Mouse (Mus musculus) hindbrain, postnatal 0 days (tissue): ENCODE measurements around the gene Spop. TPM values are rescaled to one million over a fixed set of nuclear protein-coding genes. Genes with fewer than 3 reads are reported as not detected.

Experiments
- ATAC-seq: fragments of 200-750 bp; cut with Nextera tagmentation; 2 replicates; pipeline ENCODE4 v1.8.0; 2017; ENCODE audit warnings: mild to moderate bottlenecking, moderate TSS enrichment, moderate library complexity
- DNase-seq: peaks from one replicate; pipeline ENCODE4 v3.0.0-alpha.2; 2015; ENCODE audit warnings: low spot score
- H3K27ac ChIP-seq: fragments of 300-500 bp; sonication (generic); 2 replicates; pipeline ENCODE4 v1.5.1; 2014; ENCODE audit warnings: mild to moderate bottlenecking
- H3K27me3 ChIP-seq: fragments of 300-500 bp; sonication (generic); 2 replicates; pipeline ENCODE4 v1.6.1; 2014; ENCODE audit warnings: low read length, mixed read lengths; ENCODE audit not compliant: insufficient read depth
- H3K36me3 ChIP-seq: fragments of 300-500 bp; sonication (generic); 2 replicates; pipeline ENCODE4 v1.6.1; 2014; ENCODE audit warnings: low read length, mixed read lengths; ENCODE audit not compliant: insufficient read depth
- H3K4me1 ChIP-seq: fragments of 300-500 bp; sonication (generic); 2 replicates; pipeline ENCODE4 v1.6.1; 2014; ENCODE audit warnings: antibody characterized with exemption, low read length, mixed read lengths; ENCODE audit not compliant: insufficient read depth
- H3K4me2 ChIP-seq: fragments of 300-500 bp; sonication (generic); 2 replicates; pipeline ENCODE4 v1.6.1; 2014; ENCODE audit warnings: low read depth, mild to moderate bottlenecking, low read length, moderate library complexity, mixed read lengths
- H3K4me3 ChIP-seq: fragments of 300-500 bp; sonication (generic); 2 replicates; pipeline ENCODE4 v1.5.1; 2014; ENCODE audit warnings: low read length
- H3K9ac ChIP-seq: fragments of 300-500 bp; sonication (generic); replicated peaks from 2 replicates; pipeline ENCODE4 v1.6.1; 2014; ENCODE audit warnings: mild to moderate bottlenecking, low read length, moderate library complexity, mixed read lengths
- H3K9me3 ChIP-seq: fragments of 300-500 bp; sonication (generic); 2 replicates; pipeline ENCODE4 v1.6.1; 2016; ENCODE audit warnings: low read length, mixed read lengths
- CTCF ChIP-seq: IDR thresholded peaks from 2 replicates; pipeline ENCODE4 v1.5.1; 2016; ENCODE audit warnings: antibody characterized with exemption, control low read depth, low read depth
- WGBS: fragments of 180-500 bp; shearing (Covaris S2); extraction: QIAGEN DNeasy Blood & Tissue Kit; methylation state at CpG from one replicate; pipeline ENCODE4 v1.1.7; 2014; 5-methylcytosine and 5-hydroxymethylcytosine counted together
- polyA plus RNA-seq: library from polyadenylated mRNA; unstranded; fragments of >200 nt; fragmentation: Nextera tagmentation; extraction: Ambion mirVana; gene quantifications from 2 replicates; pipeline ENCODE4 v1.2.1, GENCODE M21; 2015
- total RNA-seq: library from RNA; depleted of rRNA; stranded (reverse); fragments of >200 nt; gene quantifications from 2 replicates; pipeline ENCODE4 v1.2.3, GENCODE M21; 2014

Gene Spop
- total and polyA plus RNA-seq, 2 experiments from 2014 or later = 51.1 to 210 TPM

- no peak overlapping the region for H3K4me3 ChIP-seq
- no peak overlapping the region for H3K9ac ChIP-seq
- H3K9me3 ChIP-seq = no peaks in the 10 kb centered on the region
- WGBS = 71% methylated on average over 1 of the region's 1 CpGs
- H3K36me3 ChIP-seq = no peaks in the 10 kb centered on the region
- no peak overlapping the region for H3K27ac ChIP-seq
- H3K27me3 ChIP-seq = no peaks in the 10 kb centered on the region
- H3K4me1 ChIP-seq = peaks cover 17% of the 10 kb centered on the region
- ATAC-seq (no peak), DNase-seq (peak; percentile 53)
- H3K4me2 ChIP-seq = no peak overlapping the region
- no peak for TF ChIP-seq CTCF
Measured at GRCm38 (mm10) chr11:95396548-95396947, 17.3 kb upstream of the Spop start.

DNA sequence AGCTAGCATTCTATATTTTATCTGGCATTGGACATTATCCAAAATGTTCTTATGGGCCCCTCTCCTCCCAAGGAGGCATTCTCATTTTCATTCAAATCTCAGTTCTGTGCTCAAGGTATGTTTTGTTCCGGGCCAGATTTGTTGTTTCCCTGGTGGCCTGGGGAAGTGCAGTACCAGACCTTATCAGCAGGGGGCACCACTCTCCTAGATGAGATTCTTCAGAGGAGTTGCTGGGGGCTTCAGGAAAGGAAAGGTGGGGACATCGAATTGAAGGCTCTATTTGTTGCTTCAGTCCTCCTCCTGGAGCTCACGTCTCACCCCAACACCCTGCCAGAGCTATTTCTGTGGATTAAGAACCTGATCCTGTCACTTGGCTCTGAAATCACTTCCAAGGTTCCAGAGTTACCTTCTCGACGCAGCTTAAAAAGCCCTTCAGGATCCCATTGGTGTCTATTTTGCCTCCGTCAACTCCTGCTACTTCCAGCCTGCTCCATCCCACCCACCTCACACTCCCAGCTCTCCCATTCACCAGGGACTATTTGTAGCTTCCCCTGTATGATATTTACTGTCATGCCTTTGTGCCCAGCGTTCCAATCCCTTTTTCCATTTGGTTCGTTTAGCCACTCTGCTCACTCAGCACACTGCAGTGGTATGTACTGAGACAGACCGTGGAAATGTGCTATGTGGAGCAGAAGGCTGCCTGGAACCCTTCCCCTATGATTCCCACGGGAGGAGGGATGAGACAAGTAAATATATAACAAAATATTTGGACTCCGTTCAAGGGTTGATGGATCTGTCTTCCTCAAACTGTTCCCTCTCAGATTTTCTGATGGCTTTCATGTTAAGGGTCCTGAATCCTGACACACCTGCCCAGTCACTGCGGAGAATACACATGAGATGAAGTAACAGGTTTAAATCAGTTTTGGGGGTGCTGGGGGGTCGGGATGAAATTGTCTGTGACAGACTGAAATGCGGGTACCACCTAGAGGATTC, 15.7 kb upstream of the Spop start:
- no peak overlapping the region for H3K9ac ChIP-seq
- 47% methylated on average over 14 of the region's 14 CpGs for WGBS
- no peak overlapping the region for H3K4me2 ChIP-seq
- H3K36me3 ChIP-seq = no peaks in the 10 kb centered on the region
- no peak for ATAC-seq
- peak; percentile 85 for DNase-seq
- H3K27ac ChIP-seq = no peak overlapping the region
- H3K4me3 ChIP-seq = no peak overlapping the region
- H3K4me1 ChIP-seq = peaks cover 13% of the 10 kb centered on the region
- H3K27me3 ChIP-seq = no peaks in the 10 kb centered on the region
- no peaks in the 10 kb centered on the region for H3K9me3 ChIP-seq
- peak; percentile 96 for TF ChIP-seq CTCF

- Histone ChIP-seq H3K27me3 (no peaks in the 10 kb centered on the region), H3K9me3 (no peaks in the 10 kb centered on the region), H3K9ac (no peak overlapping the region), H3K4me3 (no peak overlapping the region), H3K27ac (no peak overlapping the region), H3K4me1 (peaks cover 8% of the 10 kb centered on the region; the same call in 1 of the 2 replicates), H3K36me3 (no peaks in the 10 kb centered on the region), H3K4me2 (no peak overlapping the region)
- no peak for TF ChIP-seq CTCF
- peak; percentile 38 for DNase-seq
- ATAC-seq = no peak
- 46% methylated on average over 13 of the region's 13 CpGs for WGBS
Measured at GRCm38 (mm10) chr11:95399520-95400020, 14.3 kb upstream of the Spop start.

DNA sequence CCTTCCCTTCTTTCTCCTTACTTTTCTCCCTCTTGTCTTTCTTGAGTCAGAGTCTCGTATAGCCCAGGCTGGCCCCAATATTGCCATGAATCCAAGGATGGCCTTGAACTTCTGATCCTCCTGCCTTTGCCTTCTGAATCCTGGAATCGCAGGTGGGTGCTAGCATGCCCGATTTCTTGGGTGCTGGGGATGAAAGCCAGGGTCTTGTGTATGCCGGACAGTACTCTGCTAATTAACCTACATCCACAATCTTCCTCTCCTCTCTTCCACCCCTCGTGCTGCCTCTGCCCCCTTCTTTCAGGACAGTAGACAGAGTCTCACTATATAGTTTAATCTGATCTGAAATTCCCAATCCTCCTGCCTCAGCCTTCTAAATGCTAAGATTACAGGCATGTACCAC, 12.3 kb upstream of the Spop start:
- no peak for ATAC-seq
- TF ChIP-seq CTCF = no peak

GRCm38 (mm10) chr11:95402196-95402595, 11.7 kb upstream of the Spop start:
- peak; percentile 74 for DNase-seq
- TF ChIP-seq CTCF = no peak
- Histone ChIP-seq H3K9me3 (no peaks in the 10 kb centered on the region), H3K27ac (peak overlapping the region; percentile 16; the same call in 1 of the 2 replicates), H3K27me3 (no peaks in the 10 kb centered on the region), H3K36me3 (no peaks in the 10 kb centered on the region), H3K9ac (no peak overlapping the region), H3K4me1 (peaks cover 8% of the 10 kb centered on the region; the same call in 1 of the 2 replicates), H3K4me3 (no peak overlapping the region), H3K4me2 (no peak overlapping the region)
- peak; percentile 53; the same call in 1 of the 2 replicates for ATAC-seq
- 22% methylated on average over 5 of the region's 5 CpGs for WGBS

More for the DNA sequence above, 12.3 kb upstream of the Spop start:
- no peak for DNase-seq
- H3K27ac ChIP-seq = no peak overlapping the region
- no peaks in the 10 kb centered on the region for H3K36me3 ChIP-seq
- 90% methylated on average over 5 of the region's 5 CpGs for WGBS
- H3K4me1 ChIP-seq = peaks cover 8% of the 10 kb centered on the region; the same call in 1 of the 2 replicates
- H3K4me2 ChIP-seq = no peak overlapping the region
- H3K27me3 ChIP-seq = no peaks in the 10 kb centered on the region
- H3K4me3 ChIP-seq = no peak overlapping the region
- H3K9me3 ChIP-seq = no peaks in the 10 kb centered on the region
- H3K9ac ChIP-seq = no peak overlapping the region

DNA sequence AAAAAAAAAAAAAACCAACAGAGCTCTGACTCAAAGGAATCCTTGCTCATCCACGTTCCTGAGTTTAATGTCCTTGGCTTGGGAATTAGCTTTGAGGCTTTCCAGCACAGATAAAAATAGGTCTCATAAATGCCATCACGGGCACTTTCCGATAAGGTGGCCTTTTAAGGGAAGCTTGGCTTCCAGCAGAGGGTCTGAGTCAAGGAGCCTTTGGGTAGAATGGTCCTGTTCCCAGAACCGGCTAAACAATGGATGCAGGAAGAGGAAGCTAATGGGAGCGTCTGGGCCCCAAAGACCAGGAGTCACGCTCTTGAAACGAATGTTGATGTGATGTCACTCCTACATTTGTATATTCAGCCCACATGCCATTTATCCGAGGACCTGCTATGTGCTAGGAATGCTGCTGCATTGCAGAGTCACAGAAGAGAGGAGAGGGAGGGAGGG, 11.2 kb upstream of the Spop start:
- WGBS = 25% methylated on average over 8 of the region's 8 CpGs
- Histone ChIP-seq H3K27me3 (no peaks in the 10 kb centered on the region), H3K4me1 (peaks cover 8% of the 10 kb centered on the region; the same call in 1 of the 2 replicates), H3K9me3 (no peaks in the 10 kb centered on the region), H3K36me3 (no peaks in the 10 kb centered on the region), H3K27ac (peak overlapping the region; percentile 16; the same call in 1 of the 2 replicates), H3K4me3 (no peak overlapping the region), H3K4me2 (no peak overlapping the region), H3K9ac (no peak overlapping the region)
- no peak for TF ChIP-seq CTCF
- ATAC-seq (no peak), DNase-seq (no peak)
